Mouse (Mus musculus) intestine, embryonic 16.5 days (tissue): ENCODE results near the gene Cpn1. TPM values are rescaled to one million over a fixed set of nuclear protein-coding genes. Genes with fewer than 3 reads are reported as not detected.
"Not testable (repeated sequence)": the region's sequence is repeated elsewhere in the genome, so short reads cannot be mapped to it uniquely, and the experiment has no call there.

ENCODE experiments used
- ATAC-seq: fragments of 200-750 bp; cut with Nextera tagmentation; 2 replicates; pipeline ENCODE4 v1.8.0; 2017; ENCODE audit warnings: moderate TSS enrichment, moderate library complexity
- H3K27ac ChIP-seq: fragments of 300-500 bp; sonication (generic); 2 replicates; pipeline ENCODE4 v1.5.1; 2014; ENCODE audit warnings: mild to moderate bottlenecking, low read length
- H3K27me3 ChIP-seq: fragments of 300-500 bp; sonication (generic); replicated peaks from 2 replicates; pipeline ENCODE4 v1.6.1; 2014; ENCODE audit warnings: low read length, control low read depth, mixed read lengths; ENCODE audit not compliant: control insufficient read depth, insufficient read depth
- H3K36me3 ChIP-seq: fragments of 300-500 bp; sonication (generic); 2 replicates; pipeline ENCODE4 v1.6.1; 2014; ENCODE audit warnings: low read length, control low read depth; ENCODE audit not compliant: control insufficient read depth, insufficient read depth
- H3K4me1 ChIP-seq: fragments of 300-500 bp; sonication (generic); 2 replicates; pipeline ENCODE4 v1.6.1; 2014; ENCODE audit warnings: low read length, control low read depth, mixed read lengths; ENCODE audit not compliant: control insufficient read depth, insufficient read depth
- H3K4me2 ChIP-seq: fragments of 300-500 bp; sonication (generic); 2 replicates; pipeline ENCODE4 v1.6.1; 2014; ENCODE audit warnings: low read depth, low read length, control low read depth
- H3K4me3 ChIP-seq: fragments of 300-500 bp; sonication (generic); 2 replicates; pipeline ENCODE4 v1.5.1; 2014; ENCODE audit warnings: mild to moderate bottlenecking, low read length
- H3K9ac ChIP-seq: fragments of 300-500 bp; sonication (generic); 2 replicates; pipeline ENCODE4 v1.6.1; 2014; ENCODE audit warnings: low read depth, low read length
- H3K9me3 ChIP-seq: fragments of 300-500 bp; sonication (generic); 2 replicates; pipeline ENCODE4 v1.6.1; 2016; ENCODE audit warnings: low read length, control low read depth; ENCODE audit not compliant: control insufficient read depth
- WGBS: fragments of 180-500 bp; shearing (Covaris S2); extraction: QIAGEN DNeasy Blood & Tissue Kit; methylation state at CpG from one replicate; pipeline ENCODE4 v1.1.7; 2014; 5-methylcytosine and 5-hydroxymethylcytosine counted together
- polyA plus RNA-seq: library from polyadenylated mRNA; unstranded; fragments of >200 nt; fragmentation: Nextera tagmentation; extraction: Ambion mirVana; gene quantifications from 2 replicates; pipeline ENCODE4 v1.2.1, GENCODE M21; 2015

Gene Cpn1
- polyA plus RNA-seq, 1 experiment from 2014 or later = 27.7 TPM

- Histone ChIP-seq H3K4me2 (no peak overlapping the region), H3K27me3 (no peaks in the 10 kb centered on the region), H3K4me1 (peaks cover 11% of the 10 kb centered on the region), H3K27ac (no peak overlapping the region), H3K36me3 (no peaks in the 10 kb centered on the region; the same call in 1 of the 2 replicates), H3K4me3 (no peak overlapping the region), H3K9ac (no peak overlapping the region), H3K9me3 (no peaks in the 10 kb centered on the region)
- 76% methylated on average over 5 of the region's 5 CpGs for WGBS
- ATAC-seq = no peak
Measured at GRCm38 (mm10) chr19:43955266-43955665, 31.1 kb downstream of the Cpn1 start.

GRCm38 (mm10) chr19:43954864-43955263 is 31.5 kb downstream of the Cpn1 start:
- 88% methylated on average over 4 of the region's 4 CpGs for WGBS
- Histone ChIP-seq H3K4me2 (no peak overlapping the region), H3K4me3 (no peak overlapping the region)

GRCm38 (mm10) chr19:43952936-43953335 is 33.4 kb downstream of the Cpn1 start:
- not testable (repeated sequence) for H3K4me2 ChIP-seq, H3K27ac ChIP-seq, H3K36me3 ChIP-seq, H3K9me3 ChIP-seq, H3K27me3 ChIP-seq, H3K4me3 ChIP-seq, H3K9ac ChIP-seq, ATAC-seq
- peaks cover 10% of the 10 kb centered on the region for H3K4me1 ChIP-seq
- 79% methylated on average over 8 of the region's 8 CpGs for WGBS

More at GRCm38 (mm10) chr19:43954864-43955263, 31.5 kb downstream of the Cpn1 start:
- Histone ChIP-seq H3K9me3 (no peaks in the 10 kb centered on the region), H3K4me1 (peaks cover 11% of the 10 kb centered on the region), H3K27ac (no peak overlapping the region), H3K9ac (no peak overlapping the region), H3K36me3 (no peaks in the 10 kb centered on the region; the same call in 1 of the 2 replicates), H3K27me3 (no peaks in the 10 kb centered on the region)
- ATAC-seq = no peak

GRCm38 (mm10) chr19:43949111-43949810 is 37.1 kb downstream of the Cpn1 start:
- H3K4me3 ChIP-seq = no peak overlapping the region
- H3K9me3 ChIP-seq = no peaks in the 10 kb centered on the region
- H3K4me1 ChIP-seq = peaks cover 4% of the 10 kb centered on the region
- 4% methylated on average over 12 of the region's 12 CpGs for WGBS
- no peak overlapping the region for H3K27ac ChIP-seq
- no peak overlapping the region for H3K4me2 ChIP-seq
- H3K27me3 ChIP-seq = no peaks in the 10 kb centered on the region
- H3K9ac ChIP-seq = no peak overlapping the region
- ATAC-seq = peak; percentile 48
- H3K36me3 ChIP-seq = no peaks in the 10 kb centered on the region

GRCm38 (mm10) chr19:43944566-43944965 is 41.8 kb downstream of the Cpn1 start:
- H3K36me3 ChIP-seq = no peaks in the 10 kb centered on the region
- no peaks in the 10 kb centered on the region for H3K27me3 ChIP-seq
- no peak overlapping the region for H3K27ac ChIP-seq
- H3K9ac ChIP-seq = no peak overlapping the region
- WGBS = 86% methylated on average over 8 of the region's 8 CpGs
- peaks cover 4% of the 10 kb centered on the region for H3K4me1 ChIP-seq
- H3K4me3 ChIP-seq = no peak overlapping the region
- ATAC-seq = no peak
- H3K9me3 ChIP-seq = no peaks in the 10 kb centered on the region
- H3K4me2 ChIP-seq = no peak overlapping the region

- Histone ChIP-seq H3K9me3 (no peaks in the 10 kb centered on the region), H3K4me3 (no peak overlapping the region), H3K4me1 (peaks cover 14% of the 10 kb centered on the region), H3K4me2 (no peak overlapping the region), H3K27me3 (no peaks in the 10 kb centered on the region), H3K36me3 (no peaks in the 10 kb centered on the region), H3K9ac (no peak overlapping the region), H3K27ac (no peak overlapping the region)
- WGBS = 61% methylated on average over 16 of the region's 16 CpGs
- no peak for ATAC-seq
Measured at GRCm38 (mm10) chr19:43943076-43943475, 43.3 kb downstream of the Cpn1 start.

- 4% methylated on average over 66 of the region's 94 CpGs for WGBS
- Histone ChIP-seq H3K9me3 (no peaks in the 10 kb centered on the region), H3K9ac (peak within 1 kb of the TSS; percentile 89), H3K27ac (peak within 1 kb of the TSS; percentile 52), H3K36me3 (no peaks in the 10 kb centered on the region), H3K4me2 (peak within 1 kb of the TSS; percentile 77), H3K4me3 (peak within 1 kb of the TSS; percentile 68), H3K27me3 (no peaks in the 10 kb centered on the region), H3K4me1 (peaks cover 17% of the 10 kb centered on the region)
- ATAC-seq = peak; percentile 95
Measured at GRCm38 (mm10) chr19:43939769-43940689, 46.3 kb downstream of the Cpn1 start, which contains the start of gene Dnmbp. Gene Dnmbp (minus strand): TSS chr19:43940191.

GRCm38 (mm10) chr19:43939171-43939768 is 47.1 kb downstream of the Cpn1 start:
- Histone ChIP-seq H3K4me3 (peak overlapping the region; percentile 68), H3K4me2 (peak overlapping the region; percentile 77), H3K27ac (peak overlapping the region; percentile 52), H3K9ac (peak overlapping the region; percentile 89), H3K36me3 (no peaks in the 10 kb centered on the region), H3K4me1 (peaks cover 17% of the 10 kb centered on the region), H3K9me3 (no peaks in the 10 kb centered on the region), H3K27me3 (no peaks in the 10 kb centered on the region)
- peak; percentile 24; the same call in 1 of the 2 replicates for ATAC-seq
- 17% methylated on average over 16 of the region's 16 CpGs for WGBS

- no peaks in the 10 kb centered on the region for H3K9me3 ChIP-seq
- no peak overlapping the region; the same call in 1 of the 2 replicates for H3K4me3 ChIP-seq
- H3K27ac ChIP-seq = no peak overlapping the region
- H3K4me2 ChIP-seq = peak overlapping the region; percentile 77; the same call in 1 of the 2 replicates
- H3K36me3 ChIP-seq = no peaks in the 10 kb centered on the region
- WGBS = 21% methylated on average over 11 of the region's 11 CpGs
- ATAC-seq = no peak
- peaks cover 17% of the 10 kb centered on the region for H3K4me1 ChIP-seq
- no peaks in the 10 kb centered on the region for H3K27me3 ChIP-seq
- H3K9ac ChIP-seq = peak overlapping the region; percentile 38; the same call in 1 of the 2 replicates
Measured at GRCm38 (mm10) chr19:43938355-43938754, 48.0 kb downstream of the Cpn1 start.
